Mouse (Mus musculus) liver, embryonic 14.5 days (tissue): Measurements from ENCODE around the gene Lamp1. TPM values are rescaled to one million over a fixed set of nuclear protein-coding genes. Genes with fewer than 3 reads are reported as not detected.

Experiments used
- ATAC-seq: fragments of 200-750 bp; cut with Nextera tagmentation; 2 replicates; pipeline ENCODE4 v1.8.0; 2017; ENCODE audit warnings: moderate number of reproducible peaks, mild to moderate bottlenecking, moderate library complexity; ENCODE audit not compliant: insufficient read depth
- DNase-seq, 3 experiments: peaks; one replicate each; pipeline ENCODE4 v3.0.0-alpha.2; 2012 to 2013; ENCODE audit warnings: low read depth in 3 of 3, low spot score in 3 of 3
- H3K27ac ChIP-seq: fragments of 300-500 bp; sonication (generic); 2 replicates; pipeline ENCODE4 v1.5.1; 2014; ENCODE audit warnings: moderate library complexity, mild to moderate bottlenecking, control low read depth, inconsistent platforms
- H3K27me3 ChIP-seq: fragments of 300-500 bp; sonication (generic); 2 replicates; pipeline ENCODE4 v1.6.1; 2014; ENCODE audit warnings: mild to moderate bottlenecking, low read length, moderate library complexity; ENCODE audit not compliant: control insufficient read depth, insufficient read depth
- H3K36me3 ChIP-seq: fragments of 300-500 bp; sonication (generic); replicated peaks from 2 replicates; pipeline ENCODE4 v1.6.1; 2014; ENCODE audit warnings: low read depth; ENCODE audit not compliant: control insufficient read depth, insufficient read depth
- H3K4me1 ChIP-seq, 2 experiments: fragments of 200-500 bp in 1 of 2; fragments of 300-500 bp in 1 of 2; sonication (generic) in 1 of 2; replicated peaks; 2 replicates each; pipeline ENCODE4 v1.6.1; 2012 to 2014; ENCODE audit warnings: antibody characterized with exemption in 1 of 2, inconsistent platforms in 1 of 2, low read length in 1 of 2; ENCODE audit not compliant: control insufficient read depth in 2 of 2, insufficient read depth in 2 of 2
- H3K4me2 ChIP-seq: fragments of 300-500 bp; sonication (generic); 2 replicates; pipeline ENCODE4 v1.6.1; 2014; ENCODE audit warnings: low read depth, mild to moderate bottlenecking, control low read depth, moderate library complexity
- H3K4me3 ChIP-seq, 2 experiments: fragments of 200-500 bp in 1 of 2; fragments of 300-500 bp in 1 of 2; sonication (generic) in 1 of 2; 2 replicates each; pipeline ENCODE4 v1.5.1; 2012 to 2014; ENCODE audit warnings: low read depth in 2 of 2, low read length in 2 of 2, mild to moderate bottlenecking in 2 of 2, control low read depth in 1 of 2, inconsistent platforms in 1 of 2, moderate library complexity in 1 of 2; ENCODE audit not compliant: insufficient read depth in 1 of 2
- H3K9ac ChIP-seq: fragments of 300-500 bp; sonication (generic); replicated peaks from 2 replicates; pipeline ENCODE4 v1.6.1; 2014; ENCODE audit warnings: mild to moderate bottlenecking, control low read depth, moderate library complexity
- H3K9me3 ChIP-seq: fragments of 300-500 bp; sonication (generic); 2 replicates; pipeline ENCODE4 v1.6.1; 2016; ENCODE audit warnings: low read length, mixed read lengths; ENCODE audit not compliant: control insufficient read depth
- CTCF ChIP-seq: IDR thresholded peaks from 2 replicates; pipeline ENCODE4 v1.5.1; 2016; ENCODE audit warnings: antibody characterized with exemption, low read depth, control low read depth
- EP300 ChIP-seq: IDR thresholded peaks from 2 replicates; pipeline ENCODE4 v1.6.1; 2016; ENCODE audit warnings: antibody characterized with exemption, low read depth
- WGBS: fragments of 180-500 bp; shearing (Covaris S2); extraction: QIAGEN DNeasy Blood & Tissue Kit; methylation state at CpG from one replicate; pipeline ENCODE4 v1.1.7; 2014; ENCODE audit not compliant: insufficient replicate concordance; 5-methylcytosine and 5-hydroxymethylcytosine counted together
- polyA plus RNA-seq, 2 experiments: library from polyadenylated mRNA; depleted of rRNA in 1 of 2; stranded (reverse) in 1 of 2; unstranded in 1 of 2; fragments of >200 nt; fragmentation: Nextera tagmentation in 1 of 2; extraction: Ambion mirVana in 1 of 2; gene quantifications; 2 replicates each; pipeline versions ENCODE4 v1.2.1 to v1.2.3; 2012 to 2014

The Lamp1 gene
- polyA plus RNA-seq, 2 experiments = 137 to 178 TPM

GRCm38 (mm10) chr8:13186819-13187218 lies 27.9 kb downstream of the Lamp1 start:
- 69% methylated on average over 8 of the region's 8 CpGs for WGBS
- H3K4me2 ChIP-seq = no peak overlapping the region
- H3K4me1 ChIP-seq = no peaks in the 10 kb centered on the region
- no peak for TF ChIP-seq EP300
- no peak for TF ChIP-seq CTCF
- H3K9ac ChIP-seq = no peak overlapping the region
- no peak overlapping the region for H3K4me3 ChIP-seq
- no peaks in the 10 kb centered on the region for H3K36me3 ChIP-seq
- no peak for ATAC-seq
- DNase-seq = no peak
- no peak overlapping the region for H3K27ac ChIP-seq
- H3K27me3 ChIP-seq = no peaks in the 10 kb centered on the region
- no peaks in the 10 kb centered on the region for H3K9me3 ChIP-seq

- Histone ChIP-seq H3K4me3 (no peak overlapping the region), H3K27ac (no peak overlapping the region), H3K36me3 (no peaks in the 10 kb centered on the region), H3K4me2 (no peak overlapping the region), H3K9me3 (no peaks in the 10 kb centered on the region), H3K27me3 (no peaks in the 10 kb centered on the region), H3K4me1 (no peaks in the 10 kb centered on the region), H3K9ac (no peak overlapping the region)
- DNase-seq (no peak), ATAC-seq (no peak)
- 72% methylated on average over 9 of the region's 9 CpGs for WGBS
- TF ChIP-seq EP300 = no peak
- no peak for TF ChIP-seq CTCF
These were observed 28.3 kb downstream of the Lamp1 start for GRCm38 (mm10) chr8:13187229-13187628.

DNA sequence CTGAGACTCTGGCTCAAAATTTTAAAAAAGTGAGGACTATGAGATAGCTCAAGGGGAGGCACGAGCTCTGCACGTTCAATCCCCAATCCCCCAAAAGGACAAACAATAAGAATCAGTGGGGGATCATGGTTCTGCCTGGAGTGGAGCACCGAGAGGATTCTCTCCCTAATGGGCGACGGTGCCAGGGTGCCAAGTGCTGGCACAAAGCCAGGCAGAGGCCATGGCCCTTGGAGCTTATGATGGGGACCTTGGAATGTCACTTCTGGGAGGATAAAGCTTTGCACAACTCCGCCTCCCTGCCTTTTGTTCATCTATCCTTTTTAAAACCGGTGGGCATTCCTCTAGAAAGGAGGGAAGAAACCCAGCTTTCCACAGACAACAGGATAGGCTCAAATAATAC lies 28.7 kb downstream of the Lamp1 start:
- H3K36me3 ChIP-seq = no peaks in the 10 kb centered on the region
- H3K4me3 ChIP-seq = no peak overlapping the region
- H3K27me3 ChIP-seq = no peaks in the 10 kb centered on the region
- H3K27ac ChIP-seq = no peak overlapping the region
- DNase-seq (no peak), ATAC-seq (no peak)
- 70% methylated on average over 7 of the region's 7 CpGs for WGBS
- H3K4me2 ChIP-seq = no peak overlapping the region
- TF ChIP-seq EP300 (no peak), CTCF (no peak)
- no peaks in the 10 kb centered on the region for H3K4me1 ChIP-seq
- no peaks in the 10 kb centered on the region for H3K9me3 ChIP-seq
- H3K9ac ChIP-seq = no peak overlapping the region

DNA sequence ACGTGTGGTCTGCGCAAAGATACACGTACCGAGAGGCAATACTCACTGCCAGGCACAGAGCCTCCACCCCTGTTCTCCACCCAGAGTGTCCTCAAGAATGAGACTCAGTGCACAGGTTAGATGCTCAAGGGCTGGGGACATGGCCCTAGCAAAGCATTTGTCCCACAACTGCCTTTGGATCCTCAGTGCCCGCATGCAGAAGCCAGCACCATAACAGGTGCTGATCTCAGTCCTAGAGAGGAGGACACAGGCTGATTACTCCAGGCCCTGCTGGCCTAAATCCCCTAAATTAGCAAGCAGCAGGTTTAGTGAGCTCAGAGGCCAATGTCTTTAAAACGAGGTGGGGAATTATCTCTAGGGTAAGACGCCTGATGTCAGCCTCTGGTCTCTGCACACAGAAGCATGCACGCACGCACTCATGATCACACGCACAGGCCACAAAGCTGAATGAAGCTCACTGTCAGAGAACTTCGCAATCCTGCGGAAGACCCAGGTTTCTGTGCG lies 29.1 kb downstream of the Lamp1 start:
- ATAC-seq (no peak), DNase-seq (no peak)
- no peaks in the 10 kb centered on the region for H3K9me3 ChIP-seq
- no peak overlapping the region for H3K9ac ChIP-seq
- no peaks in the 10 kb centered on the region for H3K4me1 ChIP-seq
- H3K27ac ChIP-seq = no peak overlapping the region
- no peak overlapping the region for H3K4me3 ChIP-seq
- H3K27me3 ChIP-seq = no peaks in the 10 kb centered on the region
- 79% methylated on average over 13 of the region's 13 CpGs for WGBS
- no peaks in the 10 kb centered on the region for H3K36me3 ChIP-seq
- H3K4me2 ChIP-seq = no peak overlapping the region
- no peak for TF ChIP-seq CTCF
- TF ChIP-seq EP300 = no peak

DNA sequence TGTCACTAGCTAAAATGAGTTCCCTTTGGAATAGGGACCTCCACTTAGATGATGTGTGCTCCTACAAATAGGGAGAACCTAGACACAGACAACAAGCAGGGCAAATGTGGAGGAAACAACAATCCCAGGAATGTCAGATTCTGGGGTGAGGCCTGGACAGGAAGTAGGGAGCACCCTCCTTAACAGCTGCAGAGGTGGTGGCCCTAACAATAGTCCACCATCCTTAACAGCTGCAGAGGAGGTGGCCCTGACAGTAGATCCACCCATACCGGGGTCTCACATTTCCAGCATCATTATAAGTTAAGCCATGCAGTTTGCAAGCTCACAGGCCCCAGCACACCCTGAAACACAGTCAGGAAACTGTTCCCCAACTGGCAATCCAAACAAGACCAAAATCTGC lies 29.9 kb downstream of the Lamp1 start:
- WGBS = 70% methylated on average over 1 of the region's 1 CpGs
- no peak for TF ChIP-seq CTCF
- TF ChIP-seq EP300 = no peak
- Histone ChIP-seq H3K4me2 (no peak overlapping the region), H3K4me1 (no peaks in the 10 kb centered on the region), H3K9me3 (no peaks in the 10 kb centered on the region), H3K9ac (no peak overlapping the region), H3K36me3 (no peaks in the 10 kb centered on the region), H3K4me3 (no peak overlapping the region), H3K27me3 (no peaks in the 10 kb centered on the region), H3K27ac (no peak overlapping the region)
- DNase-seq (no peak), ATAC-seq (no peak)

DNA sequence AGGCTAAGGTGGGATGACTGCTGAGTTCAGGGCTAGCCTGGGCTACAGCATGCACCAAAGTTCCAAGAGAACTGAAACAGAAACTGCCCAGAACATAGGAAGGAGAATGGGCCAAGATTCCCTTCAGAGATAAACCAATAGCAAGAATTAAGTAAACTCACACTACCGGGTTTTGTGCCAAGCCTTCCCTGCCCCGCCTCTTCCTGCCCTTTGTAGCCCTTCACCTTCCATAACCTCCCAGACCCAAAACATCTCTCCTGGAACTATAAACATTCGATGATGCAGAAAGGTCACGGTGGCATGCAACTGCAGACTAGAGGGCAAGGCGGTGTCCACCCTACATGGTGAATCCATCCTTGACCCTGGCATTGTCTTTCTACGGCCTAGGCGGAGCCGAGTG lies 31.3 kb downstream of the Lamp1 start:
- H3K9me3 ChIP-seq = no peaks in the 10 kb centered on the region
- no peak for TF ChIP-seq CTCF
- no peak for TF ChIP-seq EP300
- no peak for DNase-seq
- no peak for ATAC-seq
- H3K36me3 ChIP-seq = no peaks in the 10 kb centered on the region
- WGBS = 80% methylated on average over 8 of the region's 8 CpGs
- no peak overlapping the region for H3K9ac ChIP-seq
- H3K4me3 ChIP-seq = no peak overlapping the region
- H3K27ac ChIP-seq = no peak overlapping the region
- H3K27me3 ChIP-seq = no peaks in the 10 kb centered on the region
- H3K4me2 ChIP-seq = no peak overlapping the region
- no peaks in the 10 kb centered on the region for H3K4me1 ChIP-seq
